Mouse (Mus musculus) forebrain, embryonic 11.5 days (tissue): ENCODE measurements at regions not wholly inside any gene's neighbourhood (a gene's known extent, or its start where the extent isn't known, plus 50 kb on each side); places are given as distances from the start of the nearest gene placed in this dataset.

Experiments
- ATAC-seq: fragments of 200-750 bp; cut with Nextera tagmentation; replicated peaks from 2 replicates; pipeline ENCODE4 v1.8.0; 2017; ENCODE audit warnings: moderate TSS enrichment; ENCODE audit not compliant: low FRiP score
- DNase-seq: peaks from one replicate; pipeline ENCODE4 v3.0.0-alpha.2; 2017; ENCODE audit warnings: low spot score
- H3K27ac ChIP-seq: fragments of 300-500 bp; sonication (generic); 2 replicates; pipeline ENCODE4 v1.5.1; 2014; ENCODE audit warnings: low read depth, low read length
- H3K27me3 ChIP-seq: fragments of 300-500 bp; sonication (generic); 2 replicates; pipeline ENCODE4 v1.6.1; 2014; ENCODE audit warnings: mild to moderate bottlenecking, low read length, mixed read lengths; ENCODE audit not compliant: control insufficient read depth, insufficient read depth
- H3K36me3 ChIP-seq: fragments of 300-500 bp; sonication (generic); 2 replicates; pipeline ENCODE4 v1.6.1; 2014; ENCODE audit warnings: mild to moderate bottlenecking, low read length, moderate library complexity, mixed read lengths; ENCODE audit not compliant: control insufficient read depth, insufficient read depth
- H3K4me1 ChIP-seq: fragments of 300-500 bp; sonication (generic); replicated peaks from 2 replicates; pipeline ENCODE4 v1.6.1; 2014; ENCODE audit warnings: low read length, mixed read lengths; ENCODE audit not compliant: control insufficient read depth, insufficient read depth
- H3K4me2 ChIP-seq: fragments of 300-500 bp; sonication (generic); 2 replicates; pipeline ENCODE4 v1.6.1; 2014; ENCODE audit warnings: low read depth, mild to moderate bottlenecking, low read length, moderate library complexity, mixed read lengths; ENCODE audit not compliant: severe bottlenecking
- H3K4me3 ChIP-seq: fragments of 300-500 bp; sonication (generic); 2 replicates; pipeline ENCODE4 v1.5.1; 2014; ENCODE audit warnings: low read depth, low read length
- H3K9ac ChIP-seq: fragments of 300-500 bp; sonication (generic); 2 replicates; pipeline ENCODE4 v1.6.1; 2014; ENCODE audit warnings: low read length
- H3K9me3 ChIP-seq: fragments of 300-500 bp; sonication (generic); 2 replicates; pipeline ENCODE4 v1.6.1; 2016; ENCODE audit warnings: low read length, mixed read lengths; ENCODE audit not compliant: control insufficient read depth
- WGBS: fragments of 180-500 bp; shearing (Covaris S2); extraction: QIAGEN DNeasy Blood & Tissue Kit; methylation state at CpG from one replicate; pipeline ENCODE4 v1.1.7; 2014; 5-methylcytosine and 5-hydroxymethylcytosine counted together

- H3K9me3 ChIP-seq: no peaks in the 10 kb centered on the region
Measured at GRCm38 (mm10) chr1:75845771-75846535, 299.9 kb downstream of the Slc4a3 start.

DNA sequence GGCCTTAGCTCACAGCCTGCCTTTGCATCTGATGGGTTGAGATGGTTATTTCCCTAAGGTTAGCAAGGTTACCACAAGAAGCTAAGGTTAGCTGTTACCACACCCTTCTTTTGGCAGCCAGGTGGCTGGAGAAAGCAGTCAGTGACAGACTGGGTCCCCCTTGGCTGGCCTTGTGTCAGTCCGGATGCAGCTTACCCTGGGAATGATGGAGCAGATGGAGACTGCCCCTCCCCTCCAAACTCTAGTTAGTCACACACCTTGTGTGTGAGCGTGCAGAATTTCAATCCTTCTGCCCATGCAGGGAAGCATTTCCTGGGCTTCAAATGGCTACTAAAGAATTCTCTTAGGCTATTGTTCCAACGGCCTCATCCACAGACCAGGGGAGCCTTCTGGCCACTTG, 301.6 kb downstream of the Slc4a3 start:
- Histone ChIP-seq H3K4me3 (no peak overlapping the region), H3K9ac (no peak overlapping the region), H3K4me2 (no peak overlapping the region), H3K9me3 (no peaks in the 10 kb centered on the region), H3K36me3 (no peaks in the 10 kb centered on the region), H3K27me3 (no peaks in the 10 kb centered on the region), H3K4me1 (peaks cover 2% of the 10 kb centered on the region; the same call in 1 of the 2 replicates), H3K27ac (no peak overlapping the region)
- ATAC-seq (no peak), DNase-seq (no peak)
- 29% methylated on average over 3 of the region's 3 CpGs for WGBS

More at GRCm38 (mm10) chr1:75845771-75846535, 299.9 kb downstream of the Slc4a3 start:
- 91% methylated on average over 4 of the region's 4 CpGs for WGBS
- Histone ChIP-seq H3K9ac (no peak overlapping the region), H3K27ac (no peak overlapping the region), H3K4me2 (no peak overlapping the region), H3K4me1 (peaks cover 3% of the 10 kb centered on the region; the same call in 1 of the 2 replicates), H3K27me3 (no peaks in the 10 kb centered on the region), H3K4me3 (no peak overlapping the region), H3K36me3 (no peaks in the 10 kb centered on the region)
- DNase-seq: no peak
- no peak for ATAC-seq

DNA sequence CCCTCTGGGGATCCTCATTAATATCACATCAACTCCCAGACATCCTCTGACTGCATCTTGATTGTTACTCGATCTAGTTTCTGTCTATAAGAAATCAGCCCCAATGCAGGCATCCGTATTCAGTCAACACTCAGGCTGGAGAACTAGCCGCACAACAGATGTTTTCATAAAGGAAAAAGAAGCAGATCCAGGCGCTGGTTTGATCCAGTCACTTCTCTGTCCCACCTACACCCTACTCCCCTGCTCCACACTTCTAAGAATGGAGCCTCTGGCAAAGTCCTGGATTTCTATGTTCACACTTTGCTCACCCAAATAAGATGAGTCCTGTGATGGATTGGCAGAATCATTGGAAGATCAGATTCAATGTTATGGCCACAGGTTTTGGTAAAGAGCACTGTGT, 302.4 kb downstream of the Slc4a3 start:
- no peak overlapping the region for H3K9ac ChIP-seq
- no peaks in the 10 kb centered on the region for H3K36me3 ChIP-seq
- H3K27ac ChIP-seq: no peak overlapping the region
- no peak overlapping the region for H3K4me3 ChIP-seq
- H3K4me2 ChIP-seq: no peak overlapping the region
- no peak for DNase-seq
- H3K4me1 ChIP-seq: peaks cover 2% of the 10 kb centered on the region; the same call in 1 of the 2 replicates
- H3K27me3 ChIP-seq: no peaks in the 10 kb centered on the region
- WGBS: 88% methylated on average over 4 of the region's 4 CpGs
- no peak for ATAC-seq
- H3K9me3 ChIP-seq: no peaks in the 10 kb centered on the region

- no peaks in the 10 kb centered on the region for H3K36me3 ChIP-seq
- H3K4me3 ChIP-seq: no peak overlapping the region
- no peak overlapping the region for H3K27ac ChIP-seq
- no peaks in the 10 kb centered on the region; the same call in 1 of the 2 replicates for H3K4me1 ChIP-seq
- H3K4me2 ChIP-seq: no peak overlapping the region
- no peak for DNase-seq
- WGBS: 93% methylated on average over 4 of the region's 4 CpGs
- H3K9me3 ChIP-seq: no peaks in the 10 kb centered on the region
- no peak overlapping the region for H3K9ac ChIP-seq
- H3K27me3 ChIP-seq: no peaks in the 10 kb centered on the region
- no peak for ATAC-seq
Measured at GRCm38 (mm10) chr1:75850131-75850530, 304.1 kb downstream of the Slc4a3 start.

GRCm38 (mm10) chr1:75858551-75859255, 312.6 kb downstream of the Slc4a3 start:
- Histone ChIP-seq H3K9me3 (no peaks in the 10 kb centered on the region), H3K4me2 (no peak overlapping the region), H3K36me3 (no peaks in the 10 kb centered on the region), H3K27me3 (no peaks in the 10 kb centered on the region), H3K4me3 (no peak overlapping the region), H3K9ac (no peak overlapping the region), H3K27ac (no peak overlapping the region), H3K4me1 (no peaks in the 10 kb centered on the region)
- ATAC-seq: no peak
- 88% methylated on average over 7 of the region's 7 CpGs for WGBS
- no peak for DNase-seq

GRCm38 (mm10) chr1:75862757-75863156, 316.7 kb downstream of the Slc4a3 start:
- Histone ChIP-seq H3K27me3 (no peaks in the 10 kb centered on the region), H3K9ac (no peak overlapping the region), H3K4me2 (no peak overlapping the region), H3K36me3 (no peaks in the 10 kb centered on the region), H3K4me3 (no peak overlapping the region), H3K9me3 (no peaks in the 10 kb centered on the region), H3K27ac (no peak overlapping the region), H3K4me1 (no peaks in the 10 kb centered on the region)
- ATAC-seq: no peak
- no peak for DNase-seq
- 69% methylated on average over 4 of the region's 4 CpGs for WGBS

DNA sequence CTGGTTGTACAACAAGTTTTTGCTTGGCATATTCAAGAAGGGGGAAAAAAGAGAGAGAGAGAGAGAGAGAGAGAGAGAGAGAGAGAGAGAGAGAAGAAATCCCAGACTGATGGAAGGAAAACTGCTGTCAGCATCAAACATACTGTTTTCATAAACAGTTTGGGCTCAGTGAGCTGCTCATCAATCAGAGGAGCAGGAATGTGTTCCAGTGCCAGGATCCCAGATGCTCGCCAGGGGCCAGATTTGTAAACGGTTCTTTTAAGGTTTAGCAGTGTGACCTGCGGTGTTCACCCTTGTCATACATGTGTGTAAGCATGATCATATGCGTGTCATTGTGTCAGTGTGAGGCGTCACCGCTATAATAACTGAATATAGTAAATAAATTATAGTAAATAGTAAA, 320.5 kb downstream of the Slc4a3 start:
- ATAC-seq (no peak), DNase-seq (no peak)
- Histone ChIP-seq H3K36me3 (no peaks in the 10 kb centered on the region), H3K4me1 (no peaks in the 10 kb centered on the region), H3K9me3 (no peaks in the 10 kb centered on the region), H3K4me2 (no peak overlapping the region), H3K9ac (no peak overlapping the region), H3K4me3 (no peak overlapping the region), H3K27me3 (no peaks in the 10 kb centered on the region), H3K27ac (no peak overlapping the region)
- 89% methylated on average over 6 of the region's 6 CpGs for WGBS

DNA sequence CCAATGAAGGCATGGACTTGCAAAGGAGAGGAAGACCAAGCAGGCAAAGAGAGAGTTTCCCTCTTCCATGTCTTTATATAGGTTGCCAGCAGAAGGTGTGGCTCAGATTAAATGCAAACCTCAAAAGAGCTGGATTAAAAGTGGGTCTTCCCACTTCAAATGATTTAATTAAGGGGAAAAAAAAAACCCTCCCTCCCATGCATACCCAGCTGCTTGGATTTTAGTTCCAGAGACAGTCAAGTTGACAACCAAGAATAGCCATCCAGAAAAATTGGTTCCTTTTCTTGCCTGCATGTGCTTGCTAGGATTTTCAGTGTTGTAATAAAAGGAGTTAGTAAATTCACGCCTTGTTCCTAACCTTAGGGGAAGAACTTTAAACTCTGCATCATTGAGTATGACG, 323.3 kb downstream of the Slc4a3 start:
- no peak for ATAC-seq
- Histone ChIP-seq H3K4me3 (no peak overlapping the region), H3K9me3 (no peaks in the 10 kb centered on the region), H3K27me3 (no peaks in the 10 kb centered on the region), H3K4me1 (no peaks in the 10 kb centered on the region), H3K36me3 (no peaks in the 10 kb centered on the region), H3K9ac (no peak overlapping the region), H3K4me2 (no peak overlapping the region), H3K27ac (no peak overlapping the region)
- DNase-seq: no peak
- WGBS: 83% methylated on average over 2 of the region's 2 CpGs
